Mouse (Mus musculus): Measurements from ENCODE around the gene 2010111I01Rik. TPM values are rescaled to one million over a fixed set of nuclear protein-coding genes. Genes with fewer than 3 reads are reported as not detected.

The 2010111I01Rik gene
- polyA plus RNA-seq, 1 experiment = 26.6 TPM

DNA sequence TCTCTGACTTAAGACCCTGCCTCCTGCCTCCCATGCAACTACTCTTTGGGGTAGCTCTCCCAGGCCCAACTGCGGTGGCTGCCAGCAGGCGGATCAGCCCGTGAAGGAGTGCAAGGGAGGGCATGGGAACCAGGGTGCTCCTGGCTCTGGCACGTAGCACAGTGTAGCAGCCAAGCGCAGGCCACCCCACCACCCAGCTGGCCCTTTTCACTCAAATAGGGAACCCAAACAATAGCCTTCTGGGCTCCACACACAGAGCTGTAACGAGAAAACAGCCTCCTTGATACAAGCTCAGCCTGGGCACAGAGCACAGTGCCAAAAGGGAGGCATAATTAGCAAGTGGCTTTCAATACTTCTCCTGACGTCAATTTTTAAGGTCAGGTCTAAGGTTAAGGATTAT is 371.6 kb downstream of the 2010111I01Rik start:
- TF ChIP-seq POLR2A (IDR thresholded peaks at IDR 0.05; ENCODE audit: control insufficient read depth, low read depth, low read length) = no peak
- TF ChIP-seq CTCF (IDR thresholded peaks at IDR 0.05; ENCODE audit: control insufficient read depth, insufficient read depth, insufficient replicate concordance, low read depth, low read length) = no peak
- Histone ChIP-seq H3K27ac (ENCODE audit: control insufficient read depth, insufficient read depth, low read depth, low read length) (no peak overlapping the region), H3K4me1 (ENCODE audit: control insufficient read depth, insufficient read depth, low read length) (no peaks in the 10 kb centered on the region), H3K4me3 (ENCODE audit: control insufficient read depth, low read depth, low read length) (no peak overlapping the region), H3K36me3 (ENCODE audit: control insufficient read depth, insufficient read depth, low read length) (no peaks in the 10 kb centered on the region), H3K27me3 (ENCODE audit: control insufficient read depth, insufficient read depth, low read length) (no peaks in the 10 kb centered on the region)

DNA sequence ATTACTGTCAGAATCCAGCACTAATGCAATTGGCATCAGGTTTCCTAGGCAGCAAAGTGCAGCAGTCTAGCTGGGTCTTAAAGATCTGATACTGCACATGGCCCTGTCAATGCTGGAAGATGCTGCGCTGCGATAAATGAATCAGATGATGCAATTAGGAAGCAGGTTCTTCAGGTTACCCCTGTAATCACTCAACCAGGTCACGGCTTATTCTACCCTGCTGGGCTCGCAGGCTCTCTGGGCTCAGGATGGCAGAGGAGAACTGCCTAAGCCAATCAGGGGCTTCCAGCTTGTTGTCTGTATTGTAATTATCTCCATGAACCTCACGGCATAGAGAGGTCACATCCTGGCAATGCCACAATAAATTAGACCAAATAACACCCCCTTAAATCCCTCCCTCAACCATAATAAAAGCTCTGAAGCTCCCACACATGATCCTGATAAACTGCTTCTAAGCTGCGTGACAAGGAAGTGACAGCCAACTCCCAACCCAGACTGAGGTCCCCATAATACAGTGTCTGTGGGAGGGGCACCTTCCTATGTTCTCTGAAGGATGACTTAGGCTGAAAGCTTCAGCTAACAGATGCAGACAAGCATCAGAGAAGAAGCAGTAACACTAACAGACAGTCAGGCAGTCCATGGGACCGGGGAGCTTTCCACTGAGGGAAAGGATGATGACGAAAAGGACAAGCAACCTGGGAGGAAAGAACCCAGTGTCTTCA is 372.7 kb downstream of the 2010111I01Rik start:
- no peak for TF ChIP-seq CTCF (IDR thresholded peaks at IDR 0.05; ENCODE audit: control insufficient read depth, insufficient read depth, insufficient replicate concordance, low read depth, low read length)
- TF ChIP-seq POLR2A (IDR thresholded peaks at IDR 0.05; ENCODE audit: control insufficient read depth, low read depth, low read length) = no peak
- Histone ChIP-seq H3K36me3 (ENCODE audit: control insufficient read depth, insufficient read depth, low read length) (no peaks in the 10 kb centered on the region), H3K27ac (ENCODE audit: control insufficient read depth, insufficient read depth, low read depth, low read length) (no peak overlapping the region), H3K27me3 (ENCODE audit: control insufficient read depth, insufficient read depth, low read length) (no peaks in the 10 kb centered on the region), H3K4me3 (ENCODE audit: control insufficient read depth, low read depth, low read length) (no peak overlapping the region), H3K4me1 (ENCODE audit: control insufficient read depth, insufficient read depth, low read length) (no peaks in the 10 kb centered on the region)

DNA sequence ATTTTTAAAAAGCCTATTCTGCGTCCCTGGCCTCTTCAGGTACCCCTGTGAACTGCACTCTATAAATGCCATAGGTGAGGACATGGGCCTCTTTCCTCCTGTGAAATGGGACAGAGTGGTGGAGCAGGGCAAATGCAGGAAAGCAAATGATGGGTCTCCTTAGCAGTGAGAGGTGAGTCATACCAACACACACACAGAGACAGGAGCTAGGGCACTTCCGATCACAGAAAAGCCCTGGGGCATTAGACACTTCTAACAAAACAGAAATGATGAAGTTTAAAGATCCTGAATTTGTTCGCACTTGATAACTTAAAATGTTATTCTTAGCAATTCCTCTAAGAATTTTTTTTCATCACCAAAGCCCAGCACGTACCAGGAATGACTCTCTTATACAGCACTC is 375.3 kb downstream of the 2010111I01Rik start:
- TF ChIP-seq POLR2A (IDR thresholded peaks at IDR 0.05; ENCODE audit: control insufficient read depth, low read depth, low read length) = no peak
- no peak for TF ChIP-seq CTCF (IDR thresholded peaks at IDR 0.05; ENCODE audit: control insufficient read depth, insufficient read depth, insufficient replicate concordance, low read depth, low read length)
- no peaks in the 10 kb centered on the region for H3K4me1 ChIP-seq (ENCODE audit: control insufficient read depth, insufficient read depth, low read length)
- H3K27ac ChIP-seq (ENCODE audit: control insufficient read depth, insufficient read depth, low read depth, low read length) = no peak overlapping the region
- no peak overlapping the region for H3K4me3 ChIP-seq (ENCODE audit: control insufficient read depth, low read depth, low read length)
- no peaks in the 10 kb centered on the region for H3K27me3 ChIP-seq (ENCODE audit: control insufficient read depth, insufficient read depth, low read length)
- no peaks in the 10 kb centered on the region for H3K36me3 ChIP-seq (ENCODE audit: control insufficient read depth, insufficient read depth, low read length)

DNA sequence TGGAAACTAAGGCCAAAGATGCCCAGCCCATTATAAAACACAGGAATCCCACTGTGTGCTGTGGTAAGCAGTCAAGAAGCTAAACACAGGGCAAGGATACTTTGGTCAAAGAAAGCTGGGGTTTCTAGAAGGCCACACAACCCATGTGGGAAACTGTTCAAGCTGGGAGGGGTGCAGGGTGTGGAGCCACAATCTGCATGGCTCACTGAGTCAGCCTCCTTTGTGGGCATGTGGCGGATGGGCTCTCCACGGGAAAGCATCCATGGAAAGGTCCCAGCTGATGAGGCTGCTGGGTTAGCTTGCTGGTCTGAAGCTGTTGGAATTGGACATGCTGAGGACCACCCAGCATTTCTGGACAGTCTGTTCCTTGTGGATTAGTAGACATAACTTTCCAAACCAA is 378.1 kb downstream of the 2010111I01Rik start:
- H3K4me1 ChIP-seq (ENCODE audit: control insufficient read depth, insufficient read depth, low read length) = no peaks in the 10 kb centered on the region
- H3K4me3 ChIP-seq (ENCODE audit: control insufficient read depth, low read depth, low read length) = no peak overlapping the region
- no peak overlapping the region for H3K27ac ChIP-seq (ENCODE audit: control insufficient read depth, insufficient read depth, low read depth, low read length)
- no peaks in the 10 kb centered on the region for H3K27me3 ChIP-seq (ENCODE audit: control insufficient read depth, insufficient read depth, low read length)
- H3K36me3 ChIP-seq (ENCODE audit: control insufficient read depth, insufficient read depth, low read length) = no peaks in the 10 kb centered on the region
- no peak for TF ChIP-seq POLR2A (IDR thresholded peaks at IDR 0.05; ENCODE audit: control insufficient read depth, low read depth, low read length)
- TF ChIP-seq CTCF (IDR thresholded peaks at IDR 0.05; ENCODE audit: control insufficient read depth, insufficient read depth, insufficient replicate concordance, low read depth, low read length) = no peak

DNA sequence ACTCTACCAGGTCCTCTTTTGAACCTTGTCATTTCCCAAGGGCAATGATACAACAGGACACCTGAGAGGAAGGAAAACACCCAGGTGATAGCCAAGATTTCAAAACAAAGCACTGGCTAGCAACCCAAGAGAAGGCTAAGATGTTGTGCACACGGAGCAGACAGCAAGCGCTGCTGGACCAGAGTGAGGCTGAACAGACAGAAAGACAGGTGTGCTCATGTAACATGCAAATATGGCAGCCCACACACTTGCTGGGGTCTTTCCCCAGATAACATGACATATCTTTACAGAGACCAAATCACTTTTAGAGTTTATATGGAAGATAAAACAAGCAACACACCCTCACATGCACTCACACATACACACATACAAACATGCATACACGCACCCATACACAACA is 379.8 kb downstream of the 2010111I01Rik start:
- Histone ChIP-seq H3K27me3 (ENCODE audit: control insufficient read depth, insufficient read depth, low read length) (no peaks in the 10 kb centered on the region), H3K27ac (ENCODE audit: control insufficient read depth, insufficient read depth, low read depth, low read length) (no peak overlapping the region), H3K4me1 (ENCODE audit: control insufficient read depth, insufficient read depth, low read length) (no peaks in the 10 kb centered on the region), H3K4me3 (ENCODE audit: control insufficient read depth, low read depth, low read length) (no peak overlapping the region), H3K36me3 (ENCODE audit: control insufficient read depth, insufficient read depth, low read length) (no peaks in the 10 kb centered on the region)
- no peak for TF ChIP-seq POLR2A (IDR thresholded peaks at IDR 0.05; ENCODE audit: control insufficient read depth, low read depth, low read length)
- no peak for TF ChIP-seq CTCF (IDR thresholded peaks at IDR 0.05; ENCODE audit: control insufficient read depth, insufficient read depth, insufficient replicate concordance, low read depth, low read length)

DNA sequence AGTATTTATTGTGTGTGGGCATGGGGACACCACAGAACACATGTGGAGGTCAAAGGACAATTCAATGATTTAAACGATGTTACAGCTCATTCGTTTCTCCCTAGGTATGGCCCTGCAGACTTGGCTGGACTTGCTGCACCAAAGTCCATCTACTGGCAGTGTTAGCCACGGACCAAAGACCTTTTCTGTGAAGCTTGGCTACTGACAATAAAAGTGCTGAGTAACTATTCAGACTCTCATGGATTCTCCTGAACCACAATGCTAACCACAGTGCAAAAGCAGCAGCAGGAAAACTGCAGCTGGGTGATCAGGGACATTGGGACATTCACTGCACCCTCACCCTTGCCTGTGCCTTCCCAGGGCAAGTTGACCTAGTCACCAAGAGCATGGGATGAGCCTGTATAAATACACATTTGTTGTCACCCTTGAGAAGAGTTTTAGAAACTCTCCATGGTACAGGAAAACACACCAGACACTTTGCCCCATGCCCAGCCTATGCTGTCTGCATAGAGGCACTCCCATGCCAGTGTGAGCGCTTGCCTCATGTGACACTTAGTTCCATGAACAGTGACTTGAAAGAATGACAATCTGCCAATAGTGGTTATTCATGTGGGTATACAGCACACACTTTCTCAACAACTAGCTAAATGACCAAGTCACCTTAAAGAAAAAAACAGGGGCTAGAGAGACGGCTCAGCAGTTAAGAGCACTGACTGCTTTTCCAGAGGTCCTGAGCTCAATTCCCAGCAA is 381.0 kb downstream of the 2010111I01Rik start:
- no peak for TF ChIP-seq CTCF (IDR thresholded peaks at IDR 0.05; ENCODE audit: control insufficient read depth, insufficient read depth, insufficient replicate concordance, low read depth, low read length)
- no peak for TF ChIP-seq POLR2A (IDR thresholded peaks at IDR 0.05; ENCODE audit: control insufficient read depth, low read depth, low read length)
- no peaks in the 10 kb centered on the region for H3K27me3 ChIP-seq (ENCODE audit: control insufficient read depth, insufficient read depth, low read length)
- no peak overlapping the region for H3K4me3 ChIP-seq (ENCODE audit: control insufficient read depth, low read depth, low read length)
- H3K4me1 ChIP-seq (ENCODE audit: control insufficient read depth, insufficient read depth, low read length) = no peaks in the 10 kb centered on the region
- no peaks in the 10 kb centered on the region for H3K36me3 ChIP-seq (ENCODE audit: control insufficient read depth, insufficient read depth, low read length)
- H3K27ac ChIP-seq (ENCODE audit: control insufficient read depth, insufficient read depth, low read depth, low read length) = no peak overlapping the region

DNA sequence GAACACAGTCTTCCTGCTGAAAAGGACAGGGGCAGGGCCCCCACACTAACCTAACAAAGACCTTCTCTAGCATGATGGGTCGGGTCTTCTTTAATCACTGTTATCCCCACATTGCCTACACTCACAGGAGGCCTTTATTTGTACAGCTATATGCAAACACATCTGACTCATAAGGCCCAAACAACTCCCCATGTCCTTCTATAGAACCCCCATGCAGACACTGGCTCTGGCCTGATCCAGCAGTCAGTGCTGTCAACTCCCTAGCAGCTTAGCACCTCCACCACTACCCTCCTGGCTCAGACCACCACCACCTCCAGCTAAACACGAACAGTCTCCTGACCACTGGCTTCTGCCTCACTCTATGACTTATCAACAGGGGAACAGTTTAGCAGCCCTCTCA is 382.9 kb downstream of the 2010111I01Rik start:
- Histone ChIP-seq H3K36me3 (ENCODE audit: control insufficient read depth, insufficient read depth, low read length) (no peaks in the 10 kb centered on the region), H3K27ac (ENCODE audit: control insufficient read depth, insufficient read depth, low read depth, low read length) (no peak overlapping the region), H3K27me3 (ENCODE audit: control insufficient read depth, insufficient read depth, low read length) (no peaks in the 10 kb centered on the region), H3K4me1 (ENCODE audit: control insufficient read depth, insufficient read depth, low read length) (no peaks in the 10 kb centered on the region), H3K4me3 (ENCODE audit: control insufficient read depth, low read depth, low read length) (no peak overlapping the region)
- TF ChIP-seq CTCF (IDR thresholded peaks at IDR 0.05; ENCODE audit: control insufficient read depth, insufficient read depth, insufficient replicate concordance, low read depth, low read length) (no peak), POLR2A (IDR thresholded peaks at IDR 0.05; ENCODE audit: control insufficient read depth, low read depth, low read length) (no peak)
